Mouse (Mus musculus) liver, embryonic 14.5 days (tissue): ENCODE measurements around the gene Sesn1. TPM values are rescaled to one million over a fixed set of nuclear protein-coding genes. Genes with fewer than 3 reads are reported as not detected.
A peak's percentile ranks its signal among the peaks of the same experiment; 100 is the strongest.

Experiments
- ATAC-seq: fragments of 200-750 bp; cut with Nextera tagmentation; 2 replicates; pipeline ENCODE4 v1.8.0; 2017; ENCODE audit warnings: moderate number of reproducible peaks, mild to moderate bottlenecking, moderate library complexity; ENCODE audit not compliant: insufficient read depth
- DNase-seq, 3 experiments: peaks; one replicate each; pipeline ENCODE4 v3.0.0-alpha.2; 2012 to 2013; ENCODE audit warnings: low read depth in 3 of 3, low spot score in 3 of 3
- H3K27ac ChIP-seq: fragments of 300-500 bp; sonication (generic); 2 replicates; pipeline ENCODE4 v1.5.1; 2014; ENCODE audit warnings: moderate library complexity, mild to moderate bottlenecking, control low read depth, inconsistent platforms
- H3K27me3 ChIP-seq: fragments of 300-500 bp; sonication (generic); 2 replicates; pipeline ENCODE4 v1.6.1; 2014; ENCODE audit warnings: mild to moderate bottlenecking, low read length, moderate library complexity; ENCODE audit not compliant: control insufficient read depth, insufficient read depth
- H3K36me3 ChIP-seq: fragments of 300-500 bp; sonication (generic); replicated peaks from 2 replicates; pipeline ENCODE4 v1.6.1; 2014; ENCODE audit warnings: low read depth; ENCODE audit not compliant: control insufficient read depth, insufficient read depth
- H3K4me1 ChIP-seq, 2 experiments: fragments of 200-500 bp in 1 of 2; fragments of 300-500 bp in 1 of 2; sonication (generic) in 1 of 2; replicated peaks; 2 replicates each; pipeline ENCODE4 v1.6.1; 2012 to 2014; ENCODE audit warnings: antibody characterized with exemption in 1 of 2, inconsistent platforms in 1 of 2, low read length in 1 of 2; ENCODE audit not compliant: control insufficient read depth in 2 of 2, insufficient read depth in 2 of 2
- H3K4me2 ChIP-seq: fragments of 300-500 bp; sonication (generic); 2 replicates; pipeline ENCODE4 v1.6.1; 2014; ENCODE audit warnings: low read depth, mild to moderate bottlenecking, control low read depth, moderate library complexity
- H3K4me3 ChIP-seq, 2 experiments: fragments of 200-500 bp in 1 of 2; fragments of 300-500 bp in 1 of 2; sonication (generic) in 1 of 2; 2 replicates each; pipeline ENCODE4 v1.5.1; 2012 to 2014; ENCODE audit warnings: low read depth in 2 of 2, low read length in 2 of 2, mild to moderate bottlenecking in 2 of 2, control low read depth in 1 of 2, inconsistent platforms in 1 of 2, moderate library complexity in 1 of 2; ENCODE audit not compliant: insufficient read depth in 1 of 2
- H3K9ac ChIP-seq: fragments of 300-500 bp; sonication (generic); replicated peaks from 2 replicates; pipeline ENCODE4 v1.6.1; 2014; ENCODE audit warnings: mild to moderate bottlenecking, control low read depth, moderate library complexity
- H3K9me3 ChIP-seq: fragments of 300-500 bp; sonication (generic); 2 replicates; pipeline ENCODE4 v1.6.1; 2016; ENCODE audit warnings: low read length, mixed read lengths; ENCODE audit not compliant: control insufficient read depth
- CTCF ChIP-seq: IDR thresholded peaks from 2 replicates; pipeline ENCODE4 v1.5.1; 2016; ENCODE audit warnings: antibody characterized with exemption, low read depth, control low read depth
- EP300 ChIP-seq: IDR thresholded peaks from 2 replicates; pipeline ENCODE4 v1.6.1; 2016; ENCODE audit warnings: antibody characterized with exemption, low read depth
- WGBS: fragments of 180-500 bp; shearing (Covaris S2); extraction: QIAGEN DNeasy Blood & Tissue Kit; methylation state at CpG from one replicate; pipeline ENCODE4 v1.1.7; 2014; ENCODE audit not compliant: insufficient replicate concordance; 5-methylcytosine and 5-hydroxymethylcytosine counted together
- polyA plus RNA-seq, 2 experiments: library from polyadenylated mRNA; depleted of rRNA in 1 of 2; stranded (reverse) in 1 of 2; unstranded in 1 of 2; fragments of >200 nt; fragmentation: Nextera tagmentation in 1 of 2; extraction: Ambion mirVana in 1 of 2; gene quantifications; 2 replicates each; pipeline versions ENCODE4 v1.2.1 to v1.2.3; 2012 to 2014

Gene Sesn1
- polyA plus RNA-seq (2012; rRNA removed) (10.5 and 15.2 TPM in 2 replicates), polyA plus RNA-seq (2014; fragmentation: Nextera tagmentation; extraction: Ambion mirVana) (19.2 and 22.2 TPM in 2 replicates)

DNA sequence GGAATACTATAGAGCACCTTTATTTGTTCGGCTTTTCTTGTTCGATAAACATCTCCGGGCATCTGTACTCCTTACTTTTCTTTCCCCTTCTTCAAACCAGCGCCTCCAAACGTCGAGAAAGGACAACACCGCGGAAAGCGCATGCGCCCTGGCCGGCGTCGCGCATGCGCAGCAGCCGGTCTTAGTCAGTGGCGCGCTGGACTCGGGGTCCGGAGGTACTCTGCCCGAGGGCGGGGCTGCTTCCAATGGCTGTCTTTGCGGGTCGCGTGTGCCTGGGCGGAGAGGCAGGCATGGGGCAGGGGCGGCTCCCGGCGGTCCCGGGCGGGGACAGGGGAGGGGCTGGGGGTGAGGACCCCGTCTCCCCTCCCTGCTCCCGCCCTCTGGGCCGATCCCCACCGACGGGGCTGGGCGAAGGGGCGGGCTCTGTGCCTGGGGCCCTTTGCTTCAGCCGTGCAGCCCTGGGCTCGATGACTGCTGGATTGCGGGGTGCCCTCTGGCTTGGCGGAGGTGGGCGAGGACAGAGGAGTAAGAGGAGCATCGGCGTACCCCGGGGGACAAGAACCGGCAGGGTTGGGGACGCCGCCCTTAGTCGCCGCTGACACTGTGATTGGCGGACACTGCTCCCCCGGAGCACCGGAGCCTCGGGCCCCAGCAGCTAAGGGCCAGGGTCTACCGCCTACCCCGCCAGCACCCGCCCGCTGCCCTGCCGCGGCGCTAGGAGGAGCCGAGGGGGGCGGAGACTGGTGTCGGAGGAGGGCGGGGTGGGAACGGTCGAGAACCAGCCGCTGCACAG, at the start of gene Sesn1, which contains the start of gene Cep57l1:
TSS of gene Sesn1 (plus strand) at position 165 of the 793 bp plus-strand sequence.
TSS of gene Cep57l1 (minus strand) at position 101 of the 793 bp plus-strand sequence.
- Histone ChIP-seq H3K4me3 (peak within 1 kb of the TSS; percentile 79 to 89), H3K4me1 (peaks cover 18 to 27% of the 10 kb centered on the region in 2 experiments), H3K27me3 (no peaks in the 10 kb centered on the region), H3K9ac (peak within 1 kb of the TSS; percentile 90), H3K9me3 (no peaks in the 10 kb centered on the region), H3K4me2 (peak within 1 kb of the TSS; percentile 94), H3K27ac (peak within 1 kb of the TSS; percentile 94), H3K36me3 (no peaks in the 10 kb centered on the region)
- DNase-seq (peak; percentile 75 to 80 (median 77)), ATAC-seq (peak; percentile 88)
- WGBS = under 1% methylated on average over 64 of the region's 69 CpGs
- TF ChIP-seq CTCF = no peak
- TF ChIP-seq EP300 = no peak

DNA sequence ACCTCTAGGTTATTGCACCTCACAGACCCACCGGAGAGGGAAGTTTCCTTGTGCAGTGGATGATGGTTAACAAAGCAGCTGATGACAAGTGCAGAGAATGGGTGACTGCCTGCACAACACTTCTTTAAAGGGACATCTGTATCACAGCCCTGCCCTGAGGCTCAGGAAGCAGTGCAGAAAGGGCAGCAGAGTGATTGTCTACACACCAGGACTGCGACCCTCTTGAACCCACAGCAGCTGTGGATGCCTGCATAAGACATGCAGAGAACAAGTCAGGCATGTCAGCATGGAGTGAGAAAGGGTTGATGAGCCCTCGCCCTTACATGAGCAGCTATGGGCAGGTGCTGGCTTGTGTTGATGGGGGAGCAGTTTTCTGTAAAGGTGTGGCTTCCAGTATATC, 48.9 kb upstream of the Sesn1 start:
- Histone ChIP-seq H3K9me3 (no peaks in the 10 kb centered on the region), H3K27ac (no peak overlapping the region), H3K27me3 (no peaks in the 10 kb centered on the region), H3K36me3 (no peaks in the 10 kb centered on the region), H3K4me3 (no peak overlapping the region), H3K4me1 (peaks cover 0 to 3% of the 10 kb centered on the region in 2 experiments; a peak in 1 of 4 replicates), H3K9ac (no peak overlapping the region), H3K4me2 (no peak overlapping the region)
- ATAC-seq = no peak
- 76% methylated on average over 3 of the region's 3 CpGs for WGBS
- TF ChIP-seq CTCF (no peak), EP300 (no peak)
- no peak for DNase-seq

- Histone ChIP-seq H3K9me3 (no peaks in the 10 kb centered on the region), H3K27me3 (no peaks in the 10 kb centered on the region), H3K36me3 (no peaks in the 10 kb centered on the region), H3K27ac (no peak overlapping the region), H3K4me1 (peaks cover 0 to 3% of the 10 kb centered on the region in 2 experiments; a peak in 1 of 4 replicates), H3K4me3 (no peak overlapping the region), H3K9ac (no peak overlapping the region), H3K4me2 (no peak overlapping the region)
- WGBS = 66% methylated on average over 3 of the region's 3 CpGs
- DNase-seq (no peak), ATAC-seq (no peak)
- TF ChIP-seq CTCF (no peak), EP300 (no peak)
Measured at GRCm38 (mm10) chr10:41763741-41764385, 45.9 kb upstream of the Sesn1 start.

- no peak for TF ChIP-seq EP300
- no peak for TF ChIP-seq CTCF
Measured at GRCm38 (mm10) chr10:41765586-41765985, 44.1 kb upstream of the Sesn1 start.

GRCm38 (mm10) chr10:41766280-41766679, 43.5 kb upstream of the Sesn1 start:
- H3K36me3 ChIP-seq = no peaks in the 10 kb centered on the region
- DNase-seq = no peak
- no peak overlapping the region for H3K4me2 ChIP-seq
- no peak overlapping the region for H3K27ac ChIP-seq
- TF ChIP-seq EP300 (no peak), CTCF (no peak)
- WGBS = 73% methylated on average over 4 of the region's 4 CpGs
- no peak for ATAC-seq
- no peak overlapping the region for H3K4me3 ChIP-seq
- H3K9ac ChIP-seq = no peak overlapping the region
- H3K4me1 ChIP-seq = no peaks in the 10 kb centered on the region
- H3K9me3 ChIP-seq = no peaks in the 10 kb centered on the region
- no peaks in the 10 kb centered on the region for H3K27me3 ChIP-seq

More at GRCm38 (mm10) chr10:41765586-41765985, 44.1 kb upstream of the Sesn1 start:
- ATAC-seq (no peak), DNase-seq (no peak)
- H3K9ac ChIP-seq = no peak overlapping the region
- 78% methylated on average over 4 of the region's 4 CpGs for WGBS
- no peaks in the 10 kb centered on the region for H3K9me3 ChIP-seq
- H3K4me1 ChIP-seq = no peaks in the 10 kb centered on the region
- H3K27ac ChIP-seq = no peak overlapping the region
- H3K27me3 ChIP-seq = no peaks in the 10 kb centered on the region
- no peak overlapping the region for H3K4me2 ChIP-seq
- no peak overlapping the region for H3K4me3 ChIP-seq
- no peaks in the 10 kb centered on the region for H3K36me3 ChIP-seq
